Mouse (Mus musculus) limb, embryonic 13.5 days (tissue): Measurements from ENCODE around the gene Snx1. TPM values are rescaled to one million over a fixed set of nuclear protein-coding genes. Genes with fewer than 3 reads are reported as not detected.

Experiments used
- ATAC-seq: fragments of 200-750 bp; cut with Nextera tagmentation; 2 replicates; pipeline ENCODE4 v1.8.0; 2017; ENCODE audit warnings: low read depth, moderate number of reproducible peaks, moderate TSS enrichment; ENCODE audit not compliant: low FRiP score
- H3K27ac ChIP-seq: fragments of 300-500 bp; sonication (generic); 2 replicates; pipeline ENCODE4 v1.5.1; 2015; ENCODE audit warnings: inconsistent platforms, mild to moderate bottlenecking, moderate library complexity
- H3K27me3 ChIP-seq: fragments of 300-500 bp; sonication (generic); 2 replicates; pipeline ENCODE4 v1.6.1; 2015; ENCODE audit warnings: mild to moderate bottlenecking, inconsistent platforms
- H3K36me3 ChIP-seq: fragments of 300-500 bp; sonication (generic); 2 replicates; pipeline ENCODE4 v1.6.1; 2015; ENCODE audit warnings: inconsistent platforms, mild to moderate bottlenecking, moderate library complexity
- H3K4me1 ChIP-seq: fragments of 300-500 bp; sonication (generic); 2 replicates; pipeline ENCODE4 v1.6.1; 2015; ENCODE audit warnings: inconsistent platforms
- H3K4me2 ChIP-seq: fragments of 300-500 bp; sonication (generic); replicated peaks from 2 replicates; pipeline ENCODE4 v1.6.1; 2015; ENCODE audit warnings: inconsistent platforms, mild to moderate bottlenecking, moderate library complexity
- H3K4me3 ChIP-seq: fragments of 300-500 bp; sonication (generic); 2 replicates; pipeline ENCODE4 v1.5.1; 2015; ENCODE audit warnings: moderate library complexity, mild to moderate bottlenecking, inconsistent platforms
- H3K9ac ChIP-seq: fragments of 300-500 bp; sonication (generic); 2 replicates; pipeline ENCODE4 v1.6.1; 2015; ENCODE audit warnings: mild to moderate bottlenecking, inconsistent platforms
- H3K9me3 ChIP-seq: fragments of 300-500 bp; sonication (generic); 2 replicates; pipeline ENCODE4 v1.6.1; 2016; ENCODE audit warnings: inconsistent platforms
- WGBS: fragments of 180-500 bp; shearing (Covaris S2); methylation state at CpG from one replicate; pipeline ENCODE4 v1.1.7; 2015; 5-methylcytosine and 5-hydroxymethylcytosine counted together
- polyA plus RNA-seq: library from polyadenylated mRNA; unstranded; fragments of >200 nt; fragmentation: Nextera tagmentation; extraction: Ambion mirVana; gene quantifications from 2 replicates; pipeline ENCODE4 v1.2.1, GENCODE M21; 2015

Gene Snx1
- polyA plus RNA-seq, 1 experiment from 2014 or later, result 134 TPM

GRCm38 (mm10) chr9:66105168-66105567, 21.2 kb downstream of the Snx1 start:
- peaks cover 88% of the 10 kb centered on the region for H3K36me3 ChIP-seq
- H3K4me1 ChIP-seq, result 0 out of 2 replicates have a peak, but pooled peaks cover under 1% of the 10 kb centered on the region
- H3K9me3 ChIP-seq, result no peaks in the 10 kb centered on the region
- WGBS, result 88% methylated on average over 8 of the region's 8 CpGs
- H3K27ac ChIP-seq, result no peak overlapping the region
- H3K9ac ChIP-seq, result no peak overlapping the region
- no peak for ATAC-seq
- no peak overlapping the region for H3K4me3 ChIP-seq
- H3K27me3 ChIP-seq, result no peaks in the 10 kb centered on the region
- H3K4me2 ChIP-seq, result no peak overlapping the region

DNA sequence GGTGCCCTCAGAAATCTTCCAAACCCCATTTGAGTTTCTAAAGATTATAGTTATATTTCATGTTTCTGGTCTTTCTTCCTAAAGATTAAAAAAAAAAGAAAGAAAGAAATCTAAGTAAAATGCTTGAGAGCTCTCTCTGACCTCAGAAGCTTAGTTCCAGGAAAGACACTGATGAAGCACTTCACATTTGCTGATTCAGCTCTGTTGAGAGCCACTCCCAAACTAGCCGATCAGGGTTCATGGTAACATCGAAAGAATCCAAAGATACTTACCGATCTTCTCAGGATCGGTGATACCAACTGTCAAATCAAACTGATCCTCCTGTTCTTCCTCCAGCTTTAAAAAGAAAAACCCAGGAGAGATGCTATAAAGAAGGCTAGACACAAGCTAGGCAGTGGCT, 21.8 kb downstream of the Snx1 start:
- 94% methylated on average over 4 of the region's 4 CpGs for WGBS
- no peak overlapping the region for H3K4me2 ChIP-seq
- no peak overlapping the region for H3K9ac ChIP-seq
- no peak overlapping the region for H3K27ac ChIP-seq
- no peaks in the 10 kb centered on the region for H3K4me1 ChIP-seq
- H3K36me3 ChIP-seq, result peaks cover 93% of the 10 kb centered on the region
- H3K27me3 ChIP-seq, result no peaks in the 10 kb centered on the region
- H3K9me3 ChIP-seq, result no peaks in the 10 kb centered on the region
- H3K4me3 ChIP-seq, result no peak overlapping the region
- no peak for ATAC-seq

DNA sequence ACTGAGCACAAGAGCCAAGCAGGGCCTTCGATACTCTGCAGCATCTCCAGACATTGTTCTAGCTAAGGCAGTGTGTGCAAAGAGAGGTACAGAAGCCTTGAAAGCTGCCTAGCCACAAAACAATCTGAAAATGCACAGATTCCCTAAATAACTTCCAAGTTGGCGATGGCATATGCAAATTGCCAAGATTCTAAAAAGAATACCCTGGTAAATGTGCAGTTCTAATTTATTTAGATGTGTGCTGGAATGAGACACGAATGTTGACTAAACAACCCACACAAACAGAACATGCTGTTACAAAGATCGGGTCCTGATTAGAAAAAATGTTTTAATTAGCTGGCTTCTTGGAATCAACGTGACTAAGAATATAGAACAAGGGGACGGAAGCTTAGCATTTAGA, 23.7 kb downstream of the Snx1 start:
- Histone ChIP-seq H3K36me3 (peaks cover 86% of the 10 kb centered on the region), H3K9ac (no peak overlapping the region), H3K27ac (no peak overlapping the region), H3K4me3 (no peak overlapping the region), H3K9me3 (no peaks in the 10 kb centered on the region), H3K4me1 (no peaks in the 10 kb centered on the region), H3K4me2 (no peak overlapping the region), H3K27me3 (no peaks in the 10 kb centered on the region)
- ATAC-seq, result no peak
- WGBS, result 90% methylated on average over 6 of the region's 6 CpGs

DNA sequence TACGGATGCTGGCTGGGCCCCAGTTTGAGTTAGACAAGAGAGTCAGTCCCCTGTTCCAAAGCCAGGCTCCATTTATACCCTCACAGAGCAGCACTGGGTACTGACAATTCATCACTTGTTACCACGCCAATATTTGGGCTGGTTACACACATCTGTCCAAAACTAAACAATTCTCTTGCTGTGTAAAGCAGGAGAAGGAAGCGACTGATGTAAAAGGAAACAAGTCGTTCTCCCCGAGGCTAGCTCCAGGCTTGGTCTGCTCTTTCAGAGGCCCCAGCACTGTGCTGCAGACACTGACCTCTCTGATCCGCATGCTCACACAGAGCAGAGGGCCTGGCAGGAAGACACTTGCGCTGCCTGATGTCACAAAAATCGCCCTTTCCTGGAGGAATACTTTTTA, 24.8 kb downstream of the Snx1 start:
- Histone ChIP-seq H3K27me3 (no peaks in the 10 kb centered on the region), H3K9ac (no peak overlapping the region), H3K4me3 (no peak overlapping the region), H3K9me3 (no peaks in the 10 kb centered on the region), H3K4me2 (no peak overlapping the region), H3K4me1 (no peaks in the 10 kb centered on the region), H3K27ac (no peak overlapping the region), H3K36me3 (peaks cover 87% of the 10 kb centered on the region)
- no peak for ATAC-seq
- WGBS, result 85% methylated on average over 8 of the region's 8 CpGs

GRCm38 (mm10) chr9:66092664-66093063, 33.7 kb downstream of the Snx1 start:
- peaks cover 8% of the 10 kb centered on the region; the same call in 1 of the 2 replicates for H3K4me1 ChIP-seq
- H3K4me2 ChIP-seq, result no peak overlapping the region
- H3K4me3 ChIP-seq, result no peak overlapping the region
- no peak for ATAC-seq
- 0 out of 2 replicates have a peak overlapping the region, but pooled peaks have one; percentile 1 for H3K9ac ChIP-seq
- no peaks in the 10 kb centered on the region for H3K27me3 ChIP-seq
- H3K36me3 ChIP-seq, result peaks cover 98% of the 10 kb centered on the region
- H3K27ac ChIP-seq, result no peak overlapping the region
- WGBS, result 73% methylated on average over 2 of the region's 2 CpGs
- no peaks in the 10 kb centered on the region for H3K9me3 ChIP-seq

DNA sequence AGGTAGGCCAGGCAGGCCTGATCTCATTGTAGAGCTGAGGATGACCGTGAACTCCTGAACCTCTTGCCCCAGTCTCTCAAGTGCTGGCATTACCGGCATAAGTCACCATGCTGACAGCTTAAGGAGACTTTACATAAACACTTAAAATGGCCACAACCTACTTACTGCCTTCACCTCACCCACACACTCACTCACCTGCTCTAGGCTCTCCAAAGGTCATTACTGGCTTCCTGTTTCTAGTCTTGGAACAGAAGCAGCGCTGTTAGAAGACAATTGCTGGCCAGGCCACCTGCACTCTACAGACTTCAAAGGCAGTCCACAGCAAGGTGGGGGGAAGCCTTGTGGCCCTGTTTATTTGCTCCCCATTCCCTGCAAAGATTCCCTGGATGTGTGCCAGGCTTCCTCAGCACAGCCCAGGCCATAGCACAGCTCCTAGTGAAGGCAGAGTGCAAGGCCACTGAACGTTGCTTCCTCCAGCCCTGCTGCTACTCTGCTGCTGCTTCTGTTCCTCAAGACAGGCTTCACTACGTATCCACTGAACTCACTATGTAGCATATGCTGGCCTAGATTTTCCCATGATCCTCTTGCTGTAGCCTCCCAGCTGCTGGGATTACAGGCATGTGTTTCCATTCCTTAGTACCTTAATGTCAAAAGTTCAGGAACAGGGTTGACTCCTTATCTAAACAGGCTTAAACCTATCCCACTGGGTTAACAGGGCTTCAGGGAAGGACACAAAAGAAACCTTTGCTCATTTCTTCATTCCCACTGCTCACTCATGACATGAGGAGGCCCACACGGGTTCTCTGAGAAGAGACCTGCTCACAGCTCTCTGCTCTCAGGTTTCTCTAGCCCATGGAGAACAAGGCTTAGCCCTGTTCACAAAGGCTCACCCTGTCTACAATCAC, 34.8 kb downstream of the Snx1 start:
- 0 out of 2 replicates have a peak overlapping the region, but pooled peaks have one; percentile 1 for H3K9ac ChIP-seq

GRCm38 (mm10) chr9:66090593-66091244, 35.7 kb downstream of the Snx1 start:
- H3K36me3 ChIP-seq, result peaks cover 97% of the 10 kb centered on the region
- no peak for ATAC-seq
- H3K27ac ChIP-seq, result peak overlapping the region; percentile 22; the same call in 1 of the 2 replicates
- H3K4me3 ChIP-seq, result no peak overlapping the region
- H3K4me2 ChIP-seq, result no peak overlapping the region
- no peaks in the 10 kb centered on the region for H3K9me3 ChIP-seq
- H3K9ac ChIP-seq, result peak overlapping the region; percentile 4; the same call in 1 of the 2 replicates
- H3K27me3 ChIP-seq, result no peaks in the 10 kb centered on the region
- peaks cover 8% of the 10 kb centered on the region; the same call in 1 of the 2 replicates for H3K4me1 ChIP-seq
- WGBS, result 83% methylated on average over 13 of the region's 13 CpGs

More for the DNA sequence above, 34.8 kb downstream of the Snx1 start:
- peaks cover 8% of the 10 kb centered on the region; the same call in 1 of the 2 replicates for H3K4me1 ChIP-seq
- peaks cover 98% of the 10 kb centered on the region for H3K36me3 ChIP-seq
- H3K9me3 ChIP-seq, result no peaks in the 10 kb centered on the region
- no peak for ATAC-seq
- 50% methylated on average over 6 of the region's 6 CpGs for WGBS
- H3K4me3 ChIP-seq, result no peak overlapping the region
- H3K27me3 ChIP-seq, result no peaks in the 10 kb centered on the region
- H3K27ac ChIP-seq, result no peak overlapping the region
- H3K4me2 ChIP-seq, result no peak overlapping the region

- Histone ChIP-seq H3K9me3 (no peaks in the 10 kb centered on the region), H3K4me1 (peaks cover 8% of the 10 kb centered on the region; the same call in 1 of the 2 replicates), H3K9ac (no peak overlapping the region), H3K36me3 (peaks cover 74% of the 10 kb centered on the region), H3K4me2 (no peak overlapping the region), H3K27me3 (no peaks in the 10 kb centered on the region), H3K27ac (0 out of 2 replicates have a peak overlapping the region, but pooled peaks have one; percentile 22), H3K4me3 (no peak overlapping the region)
- ATAC-seq, result no peak
- 55% methylated on average over 4 of the region's 4 CpGs for WGBS
Observed at GRCm38 (mm10) chr9:66088411-66088810, 38.0 kb downstream of the Snx1 start.

DNA sequence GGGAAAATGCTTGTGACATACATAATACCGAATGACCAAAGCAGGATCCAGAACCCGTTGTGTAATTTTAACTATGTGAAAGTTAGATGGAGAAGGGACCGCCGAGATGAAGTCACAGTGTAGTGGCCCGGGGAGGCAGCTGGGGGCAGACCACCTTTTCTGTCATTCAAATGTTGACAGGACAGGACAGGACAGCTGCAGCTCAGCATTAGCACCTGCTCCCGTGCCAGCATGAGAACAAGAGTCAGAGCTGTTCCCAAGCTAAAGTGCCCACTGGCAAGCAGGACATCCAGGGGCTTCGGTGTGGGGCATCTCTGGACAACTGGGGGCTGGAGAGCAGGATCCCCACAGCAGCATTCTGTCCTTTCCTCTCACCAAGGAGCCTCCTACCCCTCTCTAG, 39.3 kb downstream of the Snx1 start:
- Histone ChIP-seq H3K36me3 (peaks cover 60% of the 10 kb centered on the region), H3K27ac (no peak overlapping the region), H3K9ac (no peak overlapping the region), H3K27me3 (no peaks in the 10 kb centered on the region), H3K4me3 (no peak overlapping the region), H3K4me1 (no peaks in the 10 kb centered on the region), H3K9me3 (no peaks in the 10 kb centered on the region), H3K4me2 (no peak overlapping the region)
- WGBS, result 93% methylated on average over 7 of the region's 7 CpGs
- ATAC-seq, result no peak

- no peaks in the 10 kb centered on the region for H3K9me3 ChIP-seq
- ATAC-seq, result no peak
- H3K9ac ChIP-seq, result no peak overlapping the region
- H3K27me3 ChIP-seq, result no peaks in the 10 kb centered on the region
- H3K4me1 ChIP-seq, result no peaks in the 10 kb centered on the region
- H3K4me3 ChIP-seq, result no peak overlapping the region
- no peak overlapping the region for H3K4me2 ChIP-seq
- H3K36me3 ChIP-seq, result peaks cover 33% of the 10 kb centered on the region
- no peak overlapping the region for H3K27ac ChIP-seq
- 88% methylated on average over 3 of the region's 3 CpGs for WGBS
Observed at GRCm38 (mm10) chr9:66084171-66084570, 42.2 kb downstream of the Snx1 start.

DNA sequence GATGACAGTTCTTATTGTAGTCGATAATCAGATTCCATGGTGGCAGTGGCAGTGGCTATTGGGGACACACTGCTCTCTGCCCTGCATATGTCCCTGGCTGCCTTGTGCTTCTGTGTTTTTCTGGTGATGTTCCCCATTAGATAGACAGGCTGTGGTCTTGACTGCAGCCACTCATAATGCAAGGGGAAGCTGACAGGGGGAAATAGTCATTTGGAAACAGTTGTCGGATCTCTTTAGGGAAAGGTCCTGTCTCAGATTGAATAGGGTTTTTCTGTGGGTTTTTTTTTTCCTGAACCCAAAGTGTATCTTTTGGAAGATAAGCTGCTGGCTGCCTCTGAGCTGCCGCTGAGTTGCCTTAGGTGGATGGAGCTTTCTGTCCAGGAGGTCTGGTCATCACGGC, 44.4 kb downstream of the Snx1 start:
- Histone ChIP-seq H3K4me2 (no peak overlapping the region), H3K27me3 (no peaks in the 10 kb centered on the region), H3K4me3 (no peak overlapping the region), H3K9ac (no peak overlapping the region), H3K27ac (no peak overlapping the region), H3K9me3 (no peaks in the 10 kb centered on the region), H3K36me3 (peaks cover 11% of the 10 kb centered on the region), H3K4me1 (no peaks in the 10 kb centered on the region)
- no peak for ATAC-seq
- WGBS, result 88% methylated on average over 4 of the region's 4 CpGs

GRCm38 (mm10) chr9:66080804-66081459, 45.5 kb downstream of the Snx1 start:
- H3K9ac ChIP-seq, result no peak overlapping the region
- ATAC-seq, result no peak

More at GRCm38 (mm10) chr9:66080804-66081459, 45.5 kb downstream of the Snx1 start:
- no peak overlapping the region for H3K4me2 ChIP-seq
- H3K9me3 ChIP-seq, result no peaks in the 10 kb centered on the region
- peaks cover under 1% of the 10 kb centered on the region for H3K36me3 ChIP-seq
- H3K4me1 ChIP-seq, result no peaks in the 10 kb centered on the region
- no peaks in the 10 kb centered on the region for H3K27me3 ChIP-seq
- H3K4me3 ChIP-seq, result no peak overlapping the region
- WGBS, result 64% methylated on average over 3 of the region's 3 CpGs
- no peak overlapping the region for H3K27ac ChIP-seq
